Mouse (Mus musculus): ENCODE data around the gene Cmtm8.

Gene Cmtm8

GRCm38 (mm10) chr9:114844017-114844662, at the start of gene Cmtm8:
Gene Cmtm8 (minus strand): TSS chr9:114844156.
- DNase-seq, result peak; percentile 93

- DNase-seq, result no peak
Observed at GRCm38 (mm10) chr9:114892974-114893373, 49.0 kb upstream of the Cmtm8 start.

DNA sequence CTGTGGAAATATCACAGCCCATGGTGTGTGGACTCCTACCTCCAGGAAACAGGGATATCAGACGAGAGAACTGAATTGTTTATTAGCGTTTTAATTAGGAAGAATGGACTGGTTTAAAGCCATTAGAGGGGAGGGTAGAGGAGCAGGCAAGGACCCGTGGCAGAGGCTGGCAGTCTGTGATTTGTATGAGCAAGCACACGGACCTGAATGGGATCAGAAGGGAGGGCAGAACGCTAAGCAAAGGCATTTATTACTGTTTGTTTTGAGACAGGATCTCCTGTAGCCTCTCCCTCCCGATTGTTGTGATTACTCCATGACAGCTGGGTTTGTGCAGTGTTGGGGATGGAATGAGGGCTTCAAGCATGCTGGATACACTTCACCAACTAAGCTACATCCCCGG, 46.4 kb upstream of the Cmtm8 start:
- no peak for DNase-seq

DNA sequence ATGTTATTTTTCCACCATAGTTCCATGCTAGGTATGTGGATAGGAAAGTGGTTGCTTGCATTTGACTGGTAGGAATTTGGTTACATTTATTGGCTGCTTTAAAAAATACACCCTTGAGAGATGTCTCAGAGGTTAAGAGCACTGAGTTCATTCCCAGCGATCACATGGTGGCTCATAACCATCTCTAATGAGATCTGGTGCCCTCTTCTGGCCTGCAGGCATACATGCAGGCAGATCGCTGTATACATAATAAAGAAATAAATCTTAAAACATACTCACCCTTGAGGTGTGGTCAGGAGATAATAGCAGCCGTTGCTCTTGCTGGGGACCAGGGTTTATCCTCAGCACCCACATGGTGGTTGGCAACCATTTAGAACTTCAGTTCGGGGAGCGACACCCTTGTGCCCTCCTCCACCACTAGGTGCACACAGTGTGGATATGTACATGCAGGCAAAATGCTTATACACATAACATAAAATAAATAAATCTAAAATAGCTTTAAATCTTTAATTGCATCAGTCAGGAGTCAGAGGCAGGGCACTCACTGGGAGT, 45.0 kb upstream of the Cmtm8 start:
- DNase-seq, result no peak

DNA sequence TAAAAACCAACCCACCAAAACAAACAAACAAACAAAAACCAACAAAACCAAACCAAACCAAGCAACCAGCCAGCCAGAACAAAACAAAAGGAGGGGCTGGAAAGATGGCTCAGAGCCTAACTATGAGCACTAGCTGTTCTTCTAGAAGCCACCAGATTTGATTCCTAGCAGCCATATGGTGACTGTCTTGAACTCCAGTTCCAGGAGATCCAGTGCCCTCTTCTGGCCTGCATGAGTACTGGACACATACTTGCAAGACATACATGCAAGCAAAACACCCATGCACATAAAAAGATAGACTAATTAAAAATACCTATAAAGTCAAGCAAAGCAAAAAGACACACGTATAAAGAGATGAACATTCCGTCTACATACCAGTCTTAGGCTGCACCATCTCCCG, 43.7 kb upstream of the Cmtm8 start:
- DNase-seq, result peak; percentile 17

DNA sequence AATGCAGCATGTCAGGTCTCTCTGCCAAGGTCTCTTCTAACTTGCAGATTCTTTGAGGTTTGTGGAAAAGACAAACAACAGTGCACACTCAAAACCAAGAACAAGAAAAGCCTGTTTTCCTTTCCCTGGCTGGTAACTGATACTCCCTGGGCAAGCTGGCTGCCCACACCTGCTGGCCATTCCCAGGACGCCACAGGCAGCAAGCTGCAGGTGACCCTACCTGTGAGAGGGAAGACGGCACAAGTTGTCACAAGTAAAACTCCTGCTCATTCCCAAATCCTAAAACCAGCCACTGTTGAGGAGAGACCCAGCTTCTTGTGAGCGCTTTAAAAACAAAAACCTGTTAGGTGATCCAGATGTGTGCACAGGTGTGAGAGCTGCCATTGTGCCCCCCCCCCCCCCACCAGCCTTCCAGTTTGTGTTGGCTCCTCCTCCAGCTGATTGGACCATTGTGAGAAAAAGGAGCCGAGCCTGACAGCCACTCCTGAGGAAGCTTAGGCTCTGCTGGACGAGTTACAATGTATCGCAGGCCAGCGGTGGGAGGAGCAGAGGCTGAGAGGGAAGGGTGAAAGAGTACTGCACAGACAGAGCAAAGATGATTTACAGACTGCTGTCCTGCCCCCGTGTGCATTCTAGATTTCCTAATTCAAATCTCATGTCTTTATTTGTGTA, 42.2 kb upstream of the Cmtm8 start:
- DNase-seq, result no peak

DNA sequence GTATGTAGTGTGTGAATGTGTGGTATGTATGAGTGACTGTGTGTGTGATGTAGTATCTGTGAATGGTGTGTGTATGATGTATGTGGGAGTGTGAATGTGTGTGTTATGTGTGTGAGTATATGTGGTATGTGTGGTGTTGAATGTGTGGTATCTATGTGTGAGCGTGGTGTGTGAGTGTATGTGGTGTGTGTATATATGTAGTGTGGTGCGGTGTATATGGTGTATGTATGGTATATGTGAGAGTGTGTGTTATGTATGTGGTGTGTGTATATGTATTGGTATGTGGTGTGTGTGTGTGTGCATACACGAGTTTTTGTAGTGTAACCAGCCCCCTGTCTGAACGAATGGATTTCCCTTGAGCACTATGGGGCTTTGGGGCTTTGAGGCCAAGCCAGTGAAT, 41.6 kb upstream of the Cmtm8 start:
- no peak for DNase-seq

- DNase-seq, result peak; percentile 22
Observed at GRCm38 (mm10) chr9:114881977-114882376, 38.0 kb upstream of the Cmtm8 start.

DNA sequence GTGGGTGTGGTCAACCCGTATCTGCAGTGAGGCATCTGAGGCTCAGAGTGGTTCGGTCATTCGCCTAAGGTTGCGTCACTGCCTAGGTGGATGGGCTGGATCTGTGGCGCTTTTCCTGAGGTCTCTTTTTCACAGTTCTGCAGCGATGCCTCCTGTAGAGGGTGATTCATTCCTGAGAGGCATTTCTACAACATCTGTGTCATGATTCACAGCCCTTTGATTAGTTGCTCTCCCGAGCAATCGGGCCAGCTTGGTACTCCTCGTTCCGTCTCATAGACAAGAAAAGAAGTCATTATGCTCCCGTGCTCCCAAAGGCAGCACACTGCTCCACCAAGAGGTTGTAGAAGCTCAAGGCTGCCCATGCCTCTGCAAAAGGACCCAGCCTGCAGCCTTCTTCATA, 11.4 kb upstream of the Cmtm8 start:
- no peak for DNase-seq

- DNase-seq, result no peak
Observed at GRCm38 (mm10) chr9:114854686-114855085, 10.7 kb upstream of the Cmtm8 start.

GRCm38 (mm10) chr9:114853336-114853735, 9.4 kb upstream of the Cmtm8 start:
- no peak for DNase-seq

DNA sequence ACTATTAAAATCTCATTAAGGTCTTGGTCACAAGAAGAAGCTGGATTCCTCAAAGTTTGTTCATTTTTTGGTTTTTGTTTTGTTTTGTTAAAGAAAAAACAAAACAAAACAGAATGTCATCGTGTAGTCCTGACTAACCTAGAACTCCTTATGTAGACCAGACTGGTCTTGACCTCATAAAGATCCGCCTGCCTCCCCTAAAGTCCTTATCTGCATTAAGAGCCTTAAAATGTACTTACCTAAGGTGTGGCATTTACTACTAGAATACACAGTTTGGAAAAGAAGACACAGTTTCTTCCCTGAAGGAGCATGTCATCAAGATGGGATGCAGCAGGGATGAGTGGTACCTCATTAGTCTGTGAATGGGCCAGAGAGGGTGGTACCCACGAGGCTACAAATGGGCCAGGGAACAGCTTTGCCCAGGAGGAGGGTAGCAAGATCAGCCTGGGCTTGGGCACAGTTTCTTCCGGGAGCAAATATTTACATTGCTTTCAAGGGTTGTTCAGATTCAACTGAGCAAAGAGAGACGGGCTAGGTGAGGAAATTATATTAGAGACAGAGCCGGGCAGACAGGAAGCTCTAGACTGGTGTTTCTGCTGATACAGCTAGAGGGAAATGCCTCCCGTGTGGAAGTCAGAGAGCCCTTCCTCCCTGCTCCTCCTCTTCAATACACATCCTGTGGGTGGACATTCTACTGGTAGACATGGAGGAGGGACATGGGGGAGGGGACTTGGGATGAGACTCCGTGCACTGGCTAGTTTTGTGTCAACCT, 7.6 kb upstream of the Cmtm8 start:
- no peak for DNase-seq

GRCm38 (mm10) chr9:114843634-114844016, 331 bp downstream of the Cmtm8 start:
- peak; percentile 57 for DNase-seq

DNA sequence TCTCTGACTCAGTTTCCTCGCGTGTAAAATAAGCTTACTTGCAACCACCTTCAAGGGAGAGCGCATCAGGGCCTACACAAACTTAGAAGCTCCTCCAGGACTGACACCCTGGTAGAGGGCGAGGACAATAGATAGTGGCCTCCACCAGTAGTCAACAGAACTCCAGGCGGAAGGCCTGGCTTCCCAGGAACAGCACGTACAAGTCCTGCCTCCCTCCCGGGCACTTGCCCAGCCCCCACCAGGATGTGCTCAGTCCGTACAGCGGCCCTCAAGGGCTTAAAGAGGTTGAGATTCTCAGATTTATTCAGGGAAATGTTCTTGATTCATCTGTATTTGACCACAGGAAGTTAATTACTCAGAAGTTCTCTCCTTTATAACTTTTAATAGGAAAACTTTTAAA, 1.1 kb downstream of the Cmtm8 start:
- no peak for DNase-seq

DNA sequence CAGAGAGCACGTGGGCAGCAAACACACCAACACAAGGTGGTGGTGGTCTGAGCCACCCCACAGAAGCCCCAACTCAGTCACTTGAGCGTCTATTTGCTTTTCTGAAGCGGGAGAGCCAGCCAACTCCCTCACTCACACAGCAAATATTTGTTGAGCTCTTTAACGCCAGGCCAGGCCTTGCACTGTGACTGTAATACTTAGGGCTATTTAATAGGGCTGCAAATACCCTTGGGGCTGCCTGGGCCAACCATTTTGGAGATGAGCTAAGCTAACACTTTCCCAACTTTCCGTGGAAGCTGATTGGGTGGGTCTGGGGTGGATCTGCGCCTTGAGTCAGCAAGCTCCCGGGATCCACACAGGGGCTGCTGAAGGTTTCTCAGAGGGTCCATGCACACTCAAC, 1.7 kb downstream of the Cmtm8 start:
- DNase-seq, result no peak

DNA sequence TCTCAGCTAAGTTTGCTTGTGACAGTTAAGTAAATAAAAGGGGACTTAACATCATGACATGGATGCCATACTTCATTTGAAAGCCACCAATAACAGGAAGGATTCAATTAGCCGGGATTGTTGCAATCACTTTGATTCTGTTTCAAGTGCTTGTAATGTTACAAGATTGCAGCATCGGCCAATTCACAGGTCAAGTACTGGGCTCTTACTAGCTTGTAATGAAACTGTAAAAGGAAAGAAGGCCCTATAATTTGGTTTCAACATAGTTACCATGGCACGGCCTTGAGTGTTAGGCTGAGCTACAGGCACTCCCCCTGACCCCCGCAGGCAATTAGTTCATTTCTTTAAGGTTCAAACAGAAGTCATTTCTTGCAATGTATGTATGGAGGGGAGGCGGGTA, 5.1 kb downstream of the Cmtm8 start:
- DNase-seq, result no peak

GRCm38 (mm10) chr9:114831527-114831926, 12.4 kb downstream of the Cmtm8 start:
- no peak for DNase-seq

DNA sequence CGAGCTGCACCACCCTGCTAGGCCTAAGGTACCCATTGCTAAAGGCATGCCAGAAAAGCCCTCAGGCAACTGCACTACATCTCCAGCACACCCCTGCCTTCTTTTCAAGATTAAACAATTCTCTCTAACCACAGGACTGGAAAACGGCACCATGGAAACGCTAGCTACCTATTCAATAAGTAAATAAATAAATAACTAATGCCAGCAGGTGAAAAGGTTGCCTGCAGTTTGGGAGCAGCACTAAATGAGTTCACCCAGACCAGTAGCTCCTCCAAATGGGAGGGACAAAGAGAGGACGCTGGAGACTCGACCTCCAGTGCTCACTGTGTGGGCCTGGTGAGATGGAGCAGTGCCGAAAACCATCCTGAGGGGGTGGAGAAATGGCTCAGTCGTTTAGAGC, 13.6 kb downstream of the Cmtm8 start:
- DNase-seq, result no peak

DNA sequence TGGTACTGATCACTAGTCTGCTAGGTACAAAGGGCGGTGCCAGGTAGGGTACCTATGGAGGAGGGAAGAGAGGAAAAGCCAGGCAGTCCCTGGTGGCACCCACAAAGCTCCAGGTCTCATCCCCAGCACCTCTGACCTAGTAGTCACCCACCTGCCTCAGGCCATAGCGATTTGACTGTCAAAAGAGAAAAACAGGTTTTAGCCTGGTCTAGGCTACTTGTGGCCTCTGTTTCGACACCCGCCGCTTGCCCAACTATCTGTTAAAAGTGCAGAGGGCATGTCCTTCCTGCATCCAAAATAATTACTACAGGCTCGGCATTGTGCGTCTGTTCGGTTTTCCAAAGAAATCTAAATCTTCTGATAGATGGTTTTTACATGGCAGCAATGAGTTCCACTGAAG, 14.3 kb downstream of the Cmtm8 start:
- no peak for DNase-seq

GRCm38 (mm10) chr9:114828377-114828776, 15.6 kb downstream of the Cmtm8 start:
- DNase-seq, result no peak

DNA sequence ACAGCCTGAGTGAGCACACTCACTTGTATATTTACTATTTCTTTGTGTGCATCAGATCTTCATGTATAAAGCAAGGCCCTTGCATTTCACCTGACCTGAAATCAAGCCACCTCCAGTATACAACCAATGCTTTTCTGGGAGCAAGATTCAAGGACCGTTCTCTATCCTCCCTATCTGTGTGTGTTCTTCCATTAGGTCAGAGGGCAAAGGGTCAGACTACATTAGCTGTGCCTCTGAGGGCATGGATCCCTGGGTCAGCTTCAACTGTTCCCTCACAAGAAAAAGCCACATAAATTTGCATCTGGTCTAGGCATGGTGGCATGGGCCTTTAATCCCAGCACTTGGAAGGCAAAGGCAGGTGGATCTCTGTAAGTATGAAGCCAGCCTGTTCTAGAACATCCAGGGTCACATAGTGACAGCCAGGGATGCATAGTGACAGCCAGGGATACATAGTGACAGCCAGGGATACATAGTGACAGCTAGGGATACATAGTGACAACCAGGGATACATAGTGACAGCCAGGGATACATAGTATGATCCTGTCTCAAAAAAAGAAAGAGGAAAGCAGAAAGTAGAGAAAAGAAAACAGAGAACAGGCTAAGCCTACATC, 16.6 kb downstream of the Cmtm8 start:
- DNase-seq, result no peak

- no peak for DNase-seq
Observed at GRCm38 (mm10) chr9:114824166-114824565, 19.8 kb downstream of the Cmtm8 start.

DNA sequence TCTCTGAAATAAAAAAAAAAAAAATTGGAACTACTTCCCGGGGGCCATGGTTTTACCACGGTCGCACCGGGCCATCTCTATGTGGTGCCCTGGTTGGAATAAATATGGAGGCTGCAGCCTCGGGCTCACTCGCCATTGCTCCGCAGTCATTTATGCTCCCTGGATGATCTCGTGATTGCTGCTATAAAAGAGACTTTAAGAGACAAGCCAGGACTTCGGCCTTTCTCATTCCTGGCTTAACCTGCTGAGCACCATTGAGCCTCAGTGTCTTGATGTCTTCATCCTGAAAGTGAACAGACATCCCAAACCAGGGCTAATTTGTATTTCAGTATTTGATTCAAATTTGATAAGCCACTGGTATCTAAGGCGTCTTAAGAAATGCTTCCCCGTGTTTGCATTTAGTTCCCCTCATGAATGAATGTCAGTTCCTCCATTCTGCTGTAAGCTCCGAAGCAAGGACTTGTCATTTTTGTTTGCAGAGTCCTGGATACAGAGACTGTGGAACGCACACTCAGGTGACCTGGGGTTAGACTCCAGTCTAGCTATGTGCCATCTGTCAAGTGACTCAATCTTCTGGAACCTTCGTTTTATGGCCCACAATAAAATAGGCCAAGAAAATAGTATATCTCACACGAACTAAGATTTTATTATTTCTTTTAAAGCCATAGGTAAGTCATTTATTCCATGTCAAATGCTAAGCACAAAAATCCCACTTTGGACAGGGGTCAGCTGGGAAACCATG, 22.2 kb downstream of the Cmtm8 start:
- no peak for DNase-seq

Measured in kidney, adult 11 months (tissue).